Mouse (Mus musculus) myocyte (in vitro differentiated cells): ENCODE results near the gene Spats1.

Experiments
- CEBPB ChIP-seq: IDR thresholded peaks from 2 replicates; pipeline ENCODE4 v1.6.1; 2011; ENCODE audit warnings: mild to moderate bottlenecking, moderate library complexity; ENCODE audit not compliant: poor library complexity, insufficient read depth, severe bottlenecking
- E2F4 ChIP-seq: IDR thresholded peaks from one replicate; pipeline ENCODE4 v1.6.1; 2011; ENCODE audit warnings: mild to moderate bottlenecking, control low read depth, moderate library complexity; ENCODE audit not compliant: insufficient read depth
- MAX ChIP-seq: IDR thresholded peaks from one replicate; pipeline ENCODE4 v1.6.1; 2011; ENCODE audit warnings: low read depth, mild to moderate bottlenecking, control low read depth
- MYOD1 ChIP-seq, 3 experiments: IDR thresholded peaks; one replicate each; pipeline ENCODE4 v1.6.1; 2011; ENCODE audit warnings: control low read depth in 2 of 3, low read depth in 2 of 3, mild to moderate bottlenecking in 2 of 3, moderate library complexity in 1 of 3; ENCODE audit not compliant: insufficient read length in 2 of 3, control insufficient read depth in 1 of 3
- POLR2A ChIP-seq: IDR thresholded peaks from one replicate; pipeline ENCODE4 v1.6.1; 2011; ENCODE audit warnings: low read depth, mild to moderate bottlenecking, control low read depth, moderate library complexity; ENCODE audit not compliant: insufficient read length
- POLR2AphosphoS2 ChIP-seq: IDR thresholded peaks from one replicate; pipeline ENCODE4 v1.6.1; 2011; ENCODE audit warnings: low read depth, control low read depth; ENCODE audit not compliant: insufficient read length
- REST ChIP-seq: IDR thresholded peaks from one replicate; pipeline ENCODE4 v1.6.1; 2011; ENCODE audit warnings: mild to moderate bottlenecking, control low read depth, moderate library complexity; ENCODE audit not compliant: insufficient read depth, insufficient read length
- SRF ChIP-seq: IDR thresholded peaks from one replicate; pipeline ENCODE4 v1.6.1; 2011; ENCODE audit warnings: low read depth; ENCODE audit not compliant: control insufficient read depth, insufficient read length
- TCF12 ChIP-seq: IDR thresholded peaks from one replicate; pipeline ENCODE4 v1.6.1; 2011; ENCODE audit warnings: mild to moderate bottlenecking, control low read depth; ENCODE audit not compliant: poor library complexity, insufficient read depth, severe bottlenecking
- TCF3 ChIP-seq: IDR thresholded peaks from one replicate; pipeline ENCODE4 v1.6.1; 2011; ENCODE audit warnings: low read depth, control low read depth; ENCODE audit not compliant: insufficient read length
- USF1 ChIP-seq: IDR thresholded peaks from one replicate; pipeline ENCODE4 v1.6.1; 2011; ENCODE audit warnings: low read depth, mild to moderate bottlenecking, control low read depth, moderate library complexity

DNA sequence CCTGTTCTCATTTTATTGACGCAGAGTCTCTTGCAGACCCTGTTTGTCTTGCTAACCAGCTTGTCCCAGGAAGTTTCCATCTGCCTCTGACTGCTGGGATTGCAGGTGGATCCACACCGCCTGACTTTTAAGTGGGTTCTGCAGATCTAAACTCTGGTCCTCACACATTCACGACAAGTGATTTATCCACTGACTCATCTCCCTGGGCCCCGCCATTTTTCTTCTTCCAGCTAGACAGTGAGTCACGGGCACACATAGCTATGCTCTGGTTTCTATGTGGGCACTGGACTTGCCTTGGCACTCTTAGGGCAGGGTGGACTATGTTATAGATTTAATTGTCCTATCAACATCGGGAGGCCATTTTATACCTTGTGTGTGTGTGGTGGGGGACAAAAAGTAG lies 14.5 kb upstream of the Spats1 start:
- TF ChIP-seq REST (no peak), TCF12 (no peak), E2F4 (no peak), POLR2A (no peak), USF1 (no peak), MYOD1 (IDR thresholded peaks at IDR 0.05; ENCODE audit: control insufficient read depth in 1 of 3, insufficient read length in 2 of 3, low read depth in 2 of 3) (no peak), POLR2AphosphoS2 (no peak), CEBPB (no peak), MAX (no peak), TCF3 (no peak), SRF (no peak)
